16 mouse cellular contexts compared by ENCODE assay signal in genomic region chr17:5710320-5711104, GRCm38 (mm10).
DNase-seq lines count a peak whose midpoint lies in the region; ATAC-seq lines count a peak whose summit lies in the region.
"Had no signal": no experiment of that assay in that cellular context is flagged by ENCODE, and none has a peak within 500 bp of the region (broad histone marks: within the 10 kb centered on the region; RNA-seq: fewer than 3 reads in every experiment).

No protein-coding gene starts in this region.

- no peak overlapping the region for H3K4me2 ChIP-seq in forebrain, embryonic 16.5 days (ENCODE audit: low read length)
- no peak overlapping the region for H3K4me2 ChIP-seq in forebrain, embryonic 12.5 days
- no peak overlapping the region for H3K4me2 ChIP-seq in midbrain, embryonic 11.5 days
- no peak overlapping the region for H3K4me2 ChIP-seq in midbrain, embryonic 16.5 days (ENCODE audit: low read length)
- H3K4me2 ChIP-seq: embryonic facial prominence, embryonic 15.5 days; forebrain, embryonic 13.5 days; lung, embryonic 14.5 days had no signal

- H3K4me3 ChIP-seq in forebrain, embryonic 16.5 days (replicated peaks; ENCODE audit: low read length) = no peak overlapping the region
- H3K4me3 ChIP-seq in forebrain, embryonic 12.5 days (replicated peaks) = no peak overlapping the region
- no peak overlapping the region for H3K4me3 ChIP-seq in midbrain, embryonic 11.5 days (ENCODE audit: low read depth, low read length)
- H3K4me3 ChIP-seq in midbrain, embryonic 10.5 days = no peak overlapping the region
- no peak overlapping the region for H3K4me3 ChIP-seq in midbrain, embryonic 16.5 days (ENCODE audit: low read depth, low read length)
- H3K4me3 ChIP-seq: embryonic facial prominence, embryonic 15.5 days; forebrain, embryonic 13.5 days had no signal

- H3K4me1 ChIP-seq in forebrain, embryonic 16.5 days (replicated peaks; ENCODE audit: control insufficient read depth, insufficient read depth, low read length) = peaks cover 10% of the 10 kb centered on the region
- H3K4me1 ChIP-seq in forebrain, embryonic 12.5 days = peaks cover 12% of the 10 kb centered on the region
- 0 out of 2 replicates have a peak, but pooled peaks cover 3% of the 10 kb centered on the region for H3K4me1 ChIP-seq in midbrain, embryonic 11.5 days (ENCODE audit: control insufficient read depth, insufficient read depth, low read length)
- peaks cover 23% of the 10 kb centered on the region for H3K4me1 ChIP-seq in midbrain, embryonic 10.5 days
- no peaks in the 10 kb centered on the region; the same call in 1 of the 2 replicates for H3K4me1 ChIP-seq in midbrain, embryonic 16.5 days (ENCODE audit: control insufficient read depth, insufficient read depth, low read length)

- 70% methylated on average over 7 of the region's 7 CpGs for WGBS in forebrain, embryonic 16.5 days
- WGBS in forebrain, embryonic 12.5 days = 78% methylated on average over 7 of the region's 7 CpGs
- 68% methylated on average over 7 of the region's 7 CpGs for WGBS in midbrain, embryonic 11.5 days
- WGBS in midbrain, embryonic 10.5 days = 67% methylated on average over 7 of the region's 7 CpGs
- WGBS in midbrain, embryonic 16.5 days = 52% methylated on average over 7 of the region's 7 CpGs

- no peak overlapping the region for H3K27ac ChIP-seq in forebrain, embryonic 16.5 days (ENCODE audit: low read length)
- no peak overlapping the region for H3K27ac ChIP-seq in forebrain, embryonic 12.5 days
- H3K27ac ChIP-seq in midbrain, embryonic 11.5 days (ENCODE audit: low read depth, low read length) = no peak overlapping the region
- H3K27ac ChIP-seq in midbrain, embryonic 10.5 days (replicated peaks) = no peak overlapping the region
- H3K27ac ChIP-seq in midbrain, embryonic 16.5 days (ENCODE audit: low read length) = peak overlapping the region; percentile 25
- H3K27ac ChIP-seq: embryonic facial prominence, embryonic 15.5 days; forebrain, embryonic 13.5 days had no signal

- H3K27me3 ChIP-seq in forebrain, embryonic 16.5 days (replicated peaks; ENCODE audit: control insufficient read depth, insufficient read depth, low read length) = no peaks in the 10 kb centered on the region
- H3K27me3 ChIP-seq in forebrain, embryonic 12.5 days = peaks cover 14% of the 10 kb centered on the region
- H3K27me3 ChIP-seq in midbrain, embryonic 11.5 days (ENCODE audit: control insufficient read depth, insufficient read depth, low read length) = no peaks in the 10 kb centered on the region
- H3K27me3 ChIP-seq in midbrain, embryonic 10.5 days (ENCODE audit: low read depth, poor library complexity, severe bottlenecking) = 0 out of 2 replicates have a peak, but pooled peaks cover 4% of the 10 kb centered on the region
- H3K27me3 ChIP-seq in midbrain, embryonic 16.5 days (ENCODE audit: control insufficient read depth, insufficient read depth, low read depth, low read length) = no peaks in the 10 kb centered on the region
- H3K27me3 ChIP-seq: embryonic facial prominence, embryonic 15.5 days had no signal

- no peak for DNase-seq in midbrain, embryonic 11.5 days (ENCODE audit: low spot score, missing footprints)
- DNase-seq in midbrain, embryonic 10.5 days (ENCODE audit: low spot score) = no peak
- DNase-seq in frontal cortex, adult 2 months (ENCODE audit: extremely low spot score in 1 of 2, low spot score in 1 of 2) = no peak
- DNase-seq in heart, adult 11 months = no peak
- DNase-seq: cerebellum, adult 11-12 months; kidney, postnatal 10 days; lung, embryonic 14.5 days; thymus, postnatal 25 days had no signal

- ATAC-seq in forebrain, embryonic 16.5 days = peak; percentile 57
- no peak for ATAC-seq in forebrain, embryonic 12.5 days (ENCODE audit: low FRiP score)
- ATAC-seq in midbrain, embryonic 11.5 days (ENCODE audit: low FRiP score) = peak; percentile 35; the same call in 1 of the 2 replicates
- 0 out of 2 replicates have a peak, but pooled peaks have one; percentile 51 for ATAC-seq in midbrain, embryonic 16.5 days
- no peak for ATAC-seq in megakaryocyte-erythroid progenitor cell, adult 5-6 weeks (replicated peaks; ENCODE audit: low FRiP score, low TSS enrichment, poor library complexity, severe bottlenecking)
- ATAC-seq: activated CD4-positive, CD25-positive, alpha-beta regulatory T cell, adult 4 months; forebrain, embryonic 13.5 days; intestine, postnatal 0 days had no signal

- H3K36me3 ChIP-seq in forebrain, embryonic 16.5 days (ENCODE audit: control insufficient read depth, insufficient read depth) = no peaks in the 10 kb centered on the region
- no peaks in the 10 kb centered on the region for H3K36me3 ChIP-seq in forebrain, embryonic 12.5 days (replicated peaks)
- H3K36me3 ChIP-seq in midbrain, embryonic 11.5 days (ENCODE audit: control insufficient read depth, insufficient read depth, low read length) = no peaks in the 10 kb centered on the region
- H3K36me3 ChIP-seq in midbrain, embryonic 10.5 days = no peaks in the 10 kb centered on the region
- H3K36me3 ChIP-seq in midbrain, embryonic 16.5 days (ENCODE audit: control insufficient read depth, insufficient read depth, low read length) = no peaks in the 10 kb centered on the region
- H3K36me3 ChIP-seq: embryonic facial prominence, embryonic 15.5 days had no signal

- no peak overlapping the region for H3K9ac ChIP-seq in forebrain, embryonic 16.5 days (replicated peaks; ENCODE audit: low read depth, low read length)
- H3K9ac ChIP-seq in forebrain, embryonic 12.5 days = no peak overlapping the region
- H3K9ac ChIP-seq in midbrain, embryonic 11.5 days (ENCODE audit: low read length) = no peak overlapping the region
- H3K9ac ChIP-seq in midbrain, embryonic 16.5 days (ENCODE audit: low read depth, low read length) = no peak overlapping the region
- H3K9ac ChIP-seq: embryonic facial prominence, embryonic 15.5 days; forebrain, embryonic 13.5 days; lung, embryonic 14.5 days had no signal

- H3K9me3 ChIP-seq in forebrain, embryonic 16.5 days (ENCODE audit: control insufficient read depth, low read length) = no peaks in the 10 kb centered on the region
- no peaks in the 10 kb centered on the region for H3K9me3 ChIP-seq in forebrain, embryonic 12.5 days
- no peaks in the 10 kb centered on the region for H3K9me3 ChIP-seq in midbrain, embryonic 11.5 days (ENCODE audit: control insufficient read depth, low read length)
- no peaks in the 10 kb centered on the region for H3K9me3 ChIP-seq in midbrain, embryonic 10.5 days (replicated peaks)
- no peaks in the 10 kb centered on the region for H3K9me3 ChIP-seq in midbrain, embryonic 16.5 days (replicated peaks; ENCODE audit: control insufficient read depth, low read length, poor library complexity, severe bottlenecking)
- H3K9me3 ChIP-seq: embryonic facial prominence, embryonic 15.5 days; forebrain, embryonic 13.5 days had no signal

Comparison
In these comparisons a context has a peak if more than half of its experiments do, and no peak if none do; other contexts are left out.
1. ATAC-seq: peak in forebrain, embryonic 16.5 days (single experiment), midbrain, embryonic 11.5 days (single experiment) and midbrain, embryonic 16.5 days (single experiment); none in forebrain, embryonic 12.5 days (single experiment) and megakaryocyte-erythroid progenitor cell, adult 5-6 weeks (single experiment).